Mouse (Mus musculus): ENCODE results near the gene Wnk1.

DNA sequence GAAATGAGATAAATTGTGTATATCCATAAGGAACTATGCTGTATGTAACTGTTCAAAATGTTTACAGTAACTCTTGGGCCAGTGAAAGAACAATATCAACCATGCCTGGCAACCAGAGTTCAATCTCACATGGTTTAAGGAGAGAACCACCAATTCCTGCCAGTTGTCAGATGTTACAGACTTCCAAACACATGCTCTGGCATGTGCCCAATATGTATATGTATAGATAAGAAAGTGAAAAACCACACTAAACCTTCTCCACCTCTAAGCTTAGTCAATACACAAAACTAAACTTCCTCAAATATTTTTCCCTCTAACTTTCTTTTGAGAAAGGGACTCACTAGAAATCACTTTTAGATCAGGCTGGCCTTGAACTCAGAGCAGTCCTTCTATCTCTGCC lies 13.9 kb downstream of the Wnk1 start:
- no peak for TF ChIP-seq CTCF (IDR thresholded peaks at IDR 0.05; ENCODE audit: borderline replicate concordance, insufficient read depth, low read depth, low read length)
- no peak for TF ChIP-seq POLR2A (IDR thresholded peaks at IDR 0.05; ENCODE audit: borderline replicate concordance, insufficient read depth, low read length)

Measured in cerebellum, adult 2 months (tissue).